Comparison of ENCODE assay signal across 12 mouse cellular contexts in genomic region chr17:46702506-46702905, GRCm38 (mm10). TPM values are rescaled to one million over a fixed set of nuclear protein-coding genes. Genes with fewer than 3 reads are reported as not detected.
DNase-seq lines count a peak whose midpoint lies in the region; ATAC-seq and TF ChIP-seq lines count a peak whose summit lies in the region.
"Had no signal": no experiment of that assay in that cellular context is flagged by ENCODE, and none has a peak within 500 bp of the region (broad histone marks: within the 10 kb centered on the region; RNA-seq: fewer than 3 reads in every experiment).

No protein-coding gene starts in this region.

- DNase-seq in kidney, postnatal 10 days = no peak
- DNase-seq in hindbrain, postnatal 0 days (ENCODE audit: low spot score) = no peak
- DNase-seq in midbrain, postnatal 0 days (ENCODE audit: low spot score) = no peak
- DNase-seq in urinary bladder, adult 2 months (ENCODE audit: low spot score) = no peak
- DNase-seq: adrenal gland, adult 2 months; cerebellum, adult 9-11 months; gastrocnemius, postnatal 10 days; kidney, adult 8-10 months had no signal

- no peaks in the 10 kb centered on the region; the same call in 1 of the 2 replicates for H3K36me3 ChIP-seq in kidney, embryonic 16.5 days (ENCODE audit: insufficient read depth, low read length)
- peaks cover 33% of the 10 kb centered on the region for H3K36me3 ChIP-seq in embryonic facial prominence, embryonic 13.5 days
- 0 out of 2 replicates have a peak, but pooled peaks cover 12% of the 10 kb centered on the region for H3K36me3 ChIP-seq in hindbrain, postnatal 0 days (ENCODE audit: insufficient read depth, low read length)
- H3K36me3 ChIP-seq in midbrain, postnatal 0 days (ENCODE audit: insufficient read depth, low read length) = peaks cover 18% of the 10 kb centered on the region

- peaks cover 37% of the 10 kb centered on the region for H3K4me1 ChIP-seq in kidney, embryonic 16.5 days (ENCODE audit: insufficient read depth, low read length)
- peaks cover 32% of the 10 kb centered on the region for H3K4me1 ChIP-seq in embryonic facial prominence, embryonic 13.5 days
- peaks cover 14% of the 10 kb centered on the region for H3K4me1 ChIP-seq in hindbrain, postnatal 0 days (ENCODE audit: insufficient read depth, low read length)
- H3K4me1 ChIP-seq in midbrain, postnatal 0 days (ENCODE audit: insufficient read depth, low read length) = peaks cover 17% of the 10 kb centered on the region

- peak overlapping the region; percentile 55; the same call in 1 of the 2 replicates for H3K4me2 ChIP-seq in kidney, embryonic 16.5 days (replicated peaks; ENCODE audit: low read depth, low read length)
- H3K4me2 ChIP-seq in embryonic facial prominence, embryonic 13.5 days = peak overlapping the region; percentile 85
- H3K4me2 ChIP-seq in hindbrain, postnatal 0 days (ENCODE audit: low read depth, low read length) = no peak overlapping the region
- H3K4me2 ChIP-seq in midbrain, postnatal 0 days (ENCODE audit: low read depth, low read length, poor library complexity, severe bottlenecking) = 0 out of 2 replicates have a peak overlapping the region, but pooled peaks have one; percentile 63

- no peak for TF ChIP-seq CTCF in hindbrain, postnatal 0 days (IDR thresholded peaks at IDR 0.05; ENCODE audit: low read depth)
- TF ChIP-seq CTCF in midbrain, postnatal 0 days (IDR thresholded peaks at IDR 0.05) = no peak

- H3K9me3 ChIP-seq in kidney, embryonic 16.5 days (ENCODE audit: low read length) = no peaks in the 10 kb centered on the region
- no peaks in the 10 kb centered on the region for H3K9me3 ChIP-seq in embryonic facial prominence, embryonic 13.5 days
- H3K9me3 ChIP-seq in hindbrain, postnatal 0 days (ENCODE audit: low read length) = no peaks in the 10 kb centered on the region
- H3K9me3 ChIP-seq in midbrain, postnatal 0 days (ENCODE audit: low read length) = no peaks in the 10 kb centered on the region

- H3K4me3 ChIP-seq in kidney, embryonic 16.5 days (ENCODE audit: low read length) = no peak overlapping the region
- H3K4me3 ChIP-seq in embryonic facial prominence, embryonic 13.5 days = peak overlapping the region; percentile 94; the same call in 1 of the 2 replicates
- no peak overlapping the region for H3K4me3 ChIP-seq in hindbrain, postnatal 0 days (ENCODE audit: low read length)
- 0 out of 2 replicates have a peak overlapping the region, but pooled peaks have one; percentile 92 for H3K4me3 ChIP-seq in midbrain, postnatal 0 days (ENCODE audit: low read depth, low read length)

- no peak overlapping the region for H3K27ac ChIP-seq in kidney, embryonic 16.5 days (ENCODE audit: low read length)
- H3K27ac ChIP-seq in embryonic facial prominence, embryonic 13.5 days = no peak overlapping the region
- H3K27ac ChIP-seq in hindbrain, postnatal 0 days = no peak overlapping the region
- no peak overlapping the region for H3K27ac ChIP-seq in midbrain, postnatal 0 days (ENCODE audit: low read depth, low read length)

- ATAC-seq in kidney, embryonic 16.5 days (ENCODE audit: low FRiP score, low TSS enrichment) = no peak
- no peak for ATAC-seq in embryonic facial prominence, embryonic 13.5 days (ENCODE audit: insufficient number of reproducible peaks, insufficient read depth, low FRiP score, low TSS enrichment, low read depth)
- ATAC-seq in hindbrain, postnatal 0 days = no peak
- ATAC-seq in midbrain, postnatal 0 days (ENCODE audit: low FRiP score) = no peak
- ATAC-seq in cerebellum, adult (ENCODE audit: insufficient number of reproducible peaks, low FRiP score, low TSS enrichment) = no peak
- ATAC-seq in CD4-positive, CD25-positive, alpha-beta regulatory T cell, adult 4 months = no peak

- 81% methylated on average over 5 of the region's 5 CpGs for WGBS in kidney, embryonic 16.5 days
- 92% methylated on average over 5 of the region's 5 CpGs for WGBS in embryonic facial prominence, embryonic 13.5 days
- WGBS in hindbrain, postnatal 0 days = 80% methylated on average over 5 of the region's 5 CpGs
- WGBS in midbrain, postnatal 0 days = 92% methylated on average over 5 of the region's 5 CpGs

- peak overlapping the region; percentile 91 for H3K9ac ChIP-seq in kidney, embryonic 16.5 days (replicated peaks; ENCODE audit: low read length)
- peak overlapping the region; percentile 97 for H3K9ac ChIP-seq in embryonic facial prominence, embryonic 13.5 days
- peak overlapping the region; percentile 87; the same call in 1 of the 2 replicates for H3K9ac ChIP-seq in hindbrain, postnatal 0 days (replicated peaks; ENCODE audit: low read length)
- peak overlapping the region; percentile 44; the same call in 1 of the 2 replicates for H3K9ac ChIP-seq in midbrain, postnatal 0 days (replicated peaks; ENCODE audit: low read length, poor library complexity, severe bottlenecking)

- H3K27me3 ChIP-seq in kidney, embryonic 16.5 days (ENCODE audit: insufficient read depth, low read length) = no peaks in the 10 kb centered on the region
- H3K27me3 ChIP-seq in embryonic facial prominence, embryonic 13.5 days = no peaks in the 10 kb centered on the region
- no peaks in the 10 kb centered on the region for H3K27me3 ChIP-seq in hindbrain, postnatal 0 days (ENCODE audit: insufficient read depth, low read length)
- no peaks in the 10 kb centered on the region for H3K27me3 ChIP-seq in midbrain, postnatal 0 days (ENCODE audit: insufficient read depth, low read length)

RNA-seq across cellular contexts. Expression of gene Ppp2r5d, which starts 2.4 kb away (rescaled TPM):
- polyA plus RNA-seq in kidney, embryonic 16.5 days (2015; fragmentation: Nextera tagmentation; extraction: Ambion mirVana) = 110 and 112 TPM in 2 replicates
- polyA plus RNA-seq in embryonic facial prominence, embryonic 13.5 days (2015; fragmentation: Nextera tagmentation; extraction: Ambion mirVana) = 85.8 and 100 TPM in 2 replicates
- total RNA-seq in hindbrain, postnatal 0 days (2014; rRNA removed) = 103 and 129 TPM in 2 replicates
- polyA plus RNA-seq in hindbrain, postnatal 0 days (2015; fragmentation: Nextera tagmentation; extraction: Ambion mirVana) = 79.4 and 89.6 TPM in 2 replicates
- 118 and 128 TPM in 2 replicates for total RNA-seq in midbrain, postnatal 0 days (2014; rRNA removed)
- 94.1 and 103 TPM in 2 replicates for polyA plus RNA-seq in midbrain, postnatal 0 days (2015; fragmentation: Nextera tagmentation; extraction: Ambion mirVana)
- 42.6 and 46.2 TPM in 2 replicates for polyA plus RNA-seq in urinary bladder, adult 2 months (2012; rRNA removed)
- 10 to 100 TPM; 19.7 to 31.4 TPM for polyA plus RNA-seq in CD4-positive, CD25-positive, alpha-beta regulatory T cell, adult 4 months (2017; shearing (Covaris generic))

RNA-seq across cellular contexts. Expression of gene Pex6, which starts 8.8 kb away (rescaled TPM):
- polyA plus RNA-seq in kidney, embryonic 16.5 days (2015; fragmentation: Nextera tagmentation; extraction: Ambion mirVana) = 26.8 and 27.4 TPM in 2 replicates
- 27.9 and 32.4 TPM in 2 replicates for polyA plus RNA-seq in embryonic facial prominence, embryonic 13.5 days (2015; fragmentation: Nextera tagmentation; extraction: Ambion mirVana)
- total RNA-seq in hindbrain, postnatal 0 days (2014; rRNA removed) = 41.7 and 51.5 TPM in 2 replicates
- 18.1 and 18.8 TPM in 2 replicates for polyA plus RNA-seq in hindbrain, postnatal 0 days (2015; fragmentation: Nextera tagmentation; extraction: Ambion mirVana)
- 37.8 and 38.5 TPM in 2 replicates for total RNA-seq in midbrain, postnatal 0 days (2014; rRNA removed)
- 17.6 and 18.3 TPM in 2 replicates for polyA plus RNA-seq in midbrain, postnatal 0 days (2015; fragmentation: Nextera tagmentation; extraction: Ambion mirVana)
- 30.1 and 34.3 TPM in 2 replicates for polyA plus RNA-seq in urinary bladder, adult 2 months (2012; rRNA removed)
- polyA plus RNA-seq in CD4-positive, CD25-positive, alpha-beta regulatory T cell, adult 4 months (2017; shearing (Covaris generic)) = 1 to 10 TPM; 5.0 to 7.2 TPM

RNA-seq across cellular contexts. Expression of gene Klhdc3, which starts 21.8 kb away (rescaled TPM):
- polyA plus RNA-seq in kidney, embryonic 16.5 days (2015; fragmentation: Nextera tagmentation; extraction: Ambion mirVana) = 137 and 141 TPM in 2 replicates
- polyA plus RNA-seq in embryonic facial prominence, embryonic 13.5 days (2015; fragmentation: Nextera tagmentation; extraction: Ambion mirVana) = 121 and 133 TPM in 2 replicates
- total RNA-seq in hindbrain, postnatal 0 days (2014; rRNA removed) = 91.5 and 98.3 TPM in 2 replicates
- 172 and 179 TPM in 2 replicates for polyA plus RNA-seq in hindbrain, postnatal 0 days (2015; fragmentation: Nextera tagmentation; extraction: Ambion mirVana)
- total RNA-seq in midbrain, postnatal 0 days (2014; rRNA removed) = 98.7 and 99.7 TPM in 2 replicates
- 185 and 192 TPM in 2 replicates for polyA plus RNA-seq in midbrain, postnatal 0 days (2015; fragmentation: Nextera tagmentation; extraction: Ambion mirVana)
- polyA plus RNA-seq in urinary bladder, adult 2 months (2012; rRNA removed) = 56.6 and 59.4 TPM in 2 replicates
- 10 to 100 TPM; 22.1 to 25.8 TPM for polyA plus RNA-seq in CD4-positive, CD25-positive, alpha-beta regulatory T cell, adult 4 months (2017; shearing (Covaris generic))

RNA-seq across cellular contexts. Expression of gene Mea1, which starts 23.9 kb away (rescaled TPM):
- polyA plus RNA-seq in kidney, embryonic 16.5 days (2015; fragmentation: Nextera tagmentation; extraction: Ambion mirVana) = 162 and 172 TPM in 2 replicates
- 160 and 176 TPM in 2 replicates for polyA plus RNA-seq in embryonic facial prominence, embryonic 13.5 days (2015; fragmentation: Nextera tagmentation; extraction: Ambion mirVana)
- 135 and 146 TPM in 2 replicates for total RNA-seq in hindbrain, postnatal 0 days (2014; rRNA removed)
- polyA plus RNA-seq in hindbrain, postnatal 0 days (2015; fragmentation: Nextera tagmentation; extraction: Ambion mirVana) = 312 and 325 TPM in 2 replicates
- 130 and 171 TPM in 2 replicates for total RNA-seq in midbrain, postnatal 0 days (2014; rRNA removed)
- polyA plus RNA-seq in midbrain, postnatal 0 days (2015; fragmentation: Nextera tagmentation; extraction: Ambion mirVana) = 314 and 362 TPM in 2 replicates
- 99.0 and 106 TPM in 2 replicates for polyA plus RNA-seq in urinary bladder, adult 2 months (2012; rRNA removed)
- 100 to 1,000 TPM; 185 to 202 TPM for polyA plus RNA-seq in CD4-positive, CD25-positive, alpha-beta regulatory T cell, adult 4 months (2017; shearing (Covaris generic))

RNA-seq across cellular contexts. Expression of gene Gnmt, which starts 26.5 kb away (rescaled TPM):
- polyA plus RNA-seq in kidney, embryonic 16.5 days (2015; fragmentation: Nextera tagmentation; extraction: Ambion mirVana) = 2.4 and 2.7 TPM in 2 replicates
- polyA plus RNA-seq in embryonic facial prominence, embryonic 13.5 days (2015; fragmentation: Nextera tagmentation; extraction: Ambion mirVana) = 0.34 and 1.8 TPM in 2 replicates
- 0.25 and 1.2 TPM in 2 replicates for total RNA-seq in hindbrain, postnatal 0 days (2014; rRNA removed)
- 5.6 and 6.4 TPM in 2 replicates for polyA plus RNA-seq in hindbrain, postnatal 0 days (2015; fragmentation: Nextera tagmentation; extraction: Ambion mirVana)
- total RNA-seq in midbrain, postnatal 0 days (2014; rRNA removed) = 0.27 and 0.57 TPM in 2 replicates
- polyA plus RNA-seq in midbrain, postnatal 0 days (2015; fragmentation: Nextera tagmentation; extraction: Ambion mirVana) = 0.88 and 1.5 TPM in 2 replicates
- 0.78 and 1.2 TPM in 2 replicates for polyA plus RNA-seq in urinary bladder, adult 2 months (2012; rRNA removed)
- not detected for polyA plus RNA-seq in CD4-positive, CD25-positive, alpha-beta regulatory T cell, adult 4 months (2017; shearing (Covaris generic))

Comparison
In these comparisons a context has a peak if more than half of its experiments do, and no peak if none do; other contexts are left out.
1. H3K4me3 ChIP-seq: peak in embryonic facial prominence, embryonic 13.5 days (single experiment) and midbrain, postnatal 0 days (single experiment); none in kidney, embryonic 16.5 days (single experiment) and hindbrain, postnatal 0 days (single experiment).
2. H3K9ac ChIP-seq: peak in every context shown above with its lines; median percentile 97 in embryonic facial prominence, embryonic 13.5 days; 91 in kidney, embryonic 16.5 days; 87 in hindbrain, postnatal 0 days; 44 in midbrain, postnatal 0 days.